Mouse (Mus musculus) layer of hippocampus, adult 8-10 months (tissue): ENCODE measurements at regions not wholly inside any gene's neighbourhood (a gene's known extent, or its start where the extent isn't known, plus 50 kb on each side); places are given as distances from the start of the nearest gene placed in this dataset.

Source experiments
- DNase-seq, 2 experiments: peaks; one replicate each; pipeline ENCODE4 v3.0.0; 2022; ENCODE audit warnings: low spot score in 2 of 2

GRCm38 (mm10) chr4:45746451-45746850 is 52.4 kb upstream of the Aldh1b1 start:
- DNase-seq = no peak

- no peak for DNase-seq
Measured at GRCm38 (mm10) chr4:45745746-45746145, 53.1 kb upstream of the Aldh1b1 start.

- no peak for DNase-seq
Measured at GRCm38 (mm10) chr4:45744849-45745407, 53.9 kb upstream of the Aldh1b1 start.

GRCm38 (mm10) chr4:45740779-45741365 is 58.0 kb upstream of the Aldh1b1 start:
- DNase-seq = no peak

GRCm38 (mm10) chr4:45740319-45740718 is 58.5 kb upstream of the Aldh1b1 start:
- no peak for DNase-seq

GRCm38 (mm10) chr4:45739696-45740095 is 59.1 kb upstream of the Aldh1b1 start:
- DNase-seq = no peak

GRCm38 (mm10) chr4:45739168-45739567 is 59.7 kb upstream of the Aldh1b1 start:
- DNase-seq = no peak

- DNase-seq = no peak
Measured at GRCm38 (mm10) chr4:45738746-45739145, 60.1 kb upstream of the Aldh1b1 start.

GRCm38 (mm10) chr4:45736215-45736815 is 62.5 kb upstream of the Aldh1b1 start:
- peak in 1 of 2 experiments; percentile 25 for DNase-seq

GRCm38 (mm10) chr4:45734011-45734410 is 64.8 kb upstream of the Aldh1b1 start:
- no peak for DNase-seq

- DNase-seq = no peak
Measured at GRCm38 (mm10) chr4:45730862-45731831, 67.7 kb upstream of the Aldh1b1 start.

GRCm38 (mm10) chr4:45729801-45730200 is 69.0 kb upstream of the Aldh1b1 start:
- no peak for DNase-seq

GRCm38 (mm10) chr4:45728825-45729224 is 70.0 kb upstream of the Aldh1b1 start:
- DNase-seq = no peak

GRCm38 (mm10) chr4:45727915-45728314 is 70.9 kb upstream of the Aldh1b1 start:
- no peak for DNase-seq

- no peak for DNase-seq
Measured at GRCm38 (mm10) chr4:45727474-45727873, 71.3 kb upstream of the Aldh1b1 start.

GRCm38 (mm10) chr4:45726783-45727182 is 72.0 kb upstream of the Aldh1b1 start:
- DNase-seq = no peak

GRCm38 (mm10) chr4:45725055-45725910 is 73.5 kb upstream of the Aldh1b1 start:
- no peak for DNase-seq

- no peak for DNase-seq
Measured at GRCm38 (mm10) chr4:45720352-45720751, 78.5 kb upstream of the Aldh1b1 start.

- no peak for DNase-seq
Measured at GRCm38 (mm10) chr4:45719564-45719963, 79.3 kb upstream of the Aldh1b1 start.

GRCm38 (mm10) chr4:45715878-45716277 is 82.9 kb upstream of the Aldh1b1 start:
- DNase-seq = no peak
